Mouse (Mus musculus) regulatory T cell (primary cell): ENCODE results near the gene H2afv.
"Not testable (repeated sequence)": the region's sequence is repeated elsewhere in the genome, so short reads cannot be mapped to it uniquely, and the experiment has no call there.

Experiments
- in situ Hi-C: fragments of 300-600 bp; cut with MboI, MseI; formaldehyde crosslinking; loops from one replicate; pipeline ENCODE4 v1.15.1; 2025; ENCODE audit warnings: high pct_unique_total_duplicates

H2afv gene

DNA sequence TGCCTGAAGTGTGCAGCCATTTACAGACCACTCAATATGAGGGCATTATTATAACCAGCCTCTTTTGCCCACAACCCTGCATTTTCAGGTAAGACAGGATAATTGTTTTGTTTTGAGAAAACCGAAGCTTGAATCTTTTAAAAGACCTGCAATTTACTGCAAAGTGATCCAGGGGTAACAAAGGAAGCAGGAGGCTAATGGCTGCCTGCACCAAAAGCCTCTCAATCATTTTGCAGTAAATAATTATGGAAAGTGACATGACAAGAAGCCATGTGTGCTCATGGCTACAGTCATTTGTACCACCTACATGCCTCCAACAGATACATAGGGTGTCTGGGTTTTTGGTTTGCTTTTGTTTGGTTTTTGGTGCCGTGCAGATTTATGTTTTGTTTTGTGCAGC is 26.8 kb upstream of the H2afv start:
- in situ Hi-C loops = no loop called here

DNA sequence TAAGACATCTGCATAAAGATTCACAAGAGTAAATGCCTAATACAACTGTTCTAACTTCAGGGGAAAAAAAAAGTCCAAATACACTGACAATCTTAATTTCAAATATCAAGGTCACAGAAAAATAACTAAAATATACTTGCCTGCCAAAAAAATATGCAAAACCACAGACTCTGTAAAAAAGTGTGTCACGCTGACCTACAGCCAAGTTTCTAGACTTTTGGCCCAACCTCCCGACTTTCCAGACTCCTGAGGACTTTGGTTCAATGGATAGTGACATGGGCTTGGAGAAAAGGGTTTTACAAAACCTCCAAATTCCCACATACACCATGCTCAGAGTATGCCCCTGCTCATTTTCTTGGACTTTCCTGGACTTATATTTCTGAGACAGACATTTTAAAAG is 24.3 kb upstream of the H2afv start:
- in situ Hi-C loops = no loop called here

- in situ Hi-C loops = no loop called here
Measured at GRCm38 (mm10) chr11:6465122-6465521, 20.9 kb upstream of the H2afv start.

DNA sequence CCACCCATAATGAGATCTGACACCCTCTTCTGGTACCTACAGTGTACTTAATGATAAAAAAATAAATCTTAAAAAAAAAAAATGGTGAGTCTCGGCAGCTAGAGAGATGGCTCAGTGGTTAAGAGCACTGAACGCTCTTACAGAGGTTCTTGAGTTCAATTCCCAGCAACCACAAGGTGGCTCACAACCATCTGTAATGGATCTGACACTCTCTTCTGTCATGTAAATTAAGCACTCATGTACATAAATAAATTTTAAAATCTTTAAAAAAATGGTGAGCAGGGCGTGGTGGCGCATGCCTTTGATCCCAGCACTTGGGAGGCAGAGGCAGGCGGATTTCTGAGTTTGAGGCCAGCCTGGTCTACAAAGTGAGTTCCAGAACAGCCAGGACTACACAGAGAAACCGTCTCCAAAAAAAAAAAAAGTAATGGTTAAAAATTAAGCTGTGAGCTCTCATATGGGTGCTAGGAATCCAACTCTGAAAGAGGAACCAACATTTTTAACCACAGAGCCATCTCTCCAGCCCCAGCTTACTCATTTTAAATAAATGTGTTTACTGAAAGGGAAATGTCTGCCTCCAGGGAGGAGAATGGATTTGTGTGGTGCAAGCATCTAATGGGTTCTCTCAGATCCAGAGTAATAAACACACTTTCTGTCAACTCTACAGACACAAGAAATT is 19.1 kb upstream of the H2afv start:
- in situ Hi-C loops = no loop called here

DNA sequence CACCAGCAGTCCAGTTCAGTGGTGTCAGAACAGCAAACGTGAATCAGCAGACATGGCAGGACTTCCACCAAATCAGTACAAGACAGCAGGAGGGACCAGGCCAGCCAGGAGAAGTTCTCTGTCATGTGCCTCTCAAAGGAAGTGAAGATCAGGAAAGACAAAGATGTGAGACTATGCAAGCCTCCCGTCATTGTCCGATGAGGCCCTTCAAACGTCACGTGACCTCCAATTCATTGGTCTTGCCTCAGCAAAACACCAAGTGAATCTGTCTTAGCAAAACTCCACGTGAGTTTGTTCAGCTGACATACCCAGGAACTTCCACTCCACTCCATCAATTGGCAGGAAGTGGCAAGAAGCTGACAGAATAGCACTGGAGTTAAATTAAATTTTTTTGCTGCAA is 11.8 kb upstream of the H2afv start:
- in situ Hi-C loops = no loop called here

GRCm38 (mm10) chr11:6448155-6448554 is 3.9 kb upstream of the H2afv start:
- in situ Hi-C loops = not testable (repeated sequence)

- in situ Hi-C loops = no loop called here
Measured at GRCm38 (mm10) chr11:6447493-6447892, 3.2 kb upstream of the H2afv start.

- in situ Hi-C loops = no loop called here
Measured at GRCm38 (mm10) chr11:6445951-6446350, 1.7 kb upstream of the H2afv start.

DNA sequence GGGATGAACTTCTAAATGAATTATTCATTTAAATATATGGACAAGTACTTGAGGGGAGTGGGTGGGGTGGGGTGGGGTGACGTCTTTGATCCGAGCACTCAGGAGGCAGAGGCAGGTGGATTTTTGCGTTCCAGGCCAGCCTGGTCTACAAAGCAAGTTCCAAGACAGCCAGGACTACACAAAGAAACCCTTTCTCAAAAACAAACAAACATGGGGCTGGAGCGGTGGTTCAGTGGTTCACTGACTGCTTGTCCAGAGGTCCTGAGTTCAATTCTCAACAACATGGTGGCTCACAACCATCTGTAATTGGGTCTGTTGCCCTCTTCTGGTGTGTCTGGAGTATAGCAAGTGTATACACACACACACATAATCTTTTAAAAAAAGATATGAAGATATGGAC is 1.2 kb upstream of the H2afv start:
- in situ Hi-C loops = no loop called here

DNA sequence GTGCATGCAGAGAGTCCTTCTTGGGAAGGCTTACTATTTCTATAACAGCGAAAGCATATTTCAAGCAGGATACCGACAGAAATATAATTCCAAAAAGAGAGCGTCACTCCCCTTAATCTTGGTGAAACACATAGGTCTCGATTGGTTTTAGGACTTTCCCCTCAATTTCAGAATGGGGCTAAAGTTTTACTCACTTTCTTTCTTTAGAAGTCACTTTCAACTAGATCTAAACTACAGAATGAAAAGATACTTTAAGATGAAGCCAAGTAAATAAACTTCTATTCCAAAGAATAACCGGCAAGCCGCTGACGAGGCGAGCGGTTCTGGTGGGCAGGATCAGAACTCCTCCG is 541 bp downstream of the H2afv start:
- in situ Hi-C loops = no loop called here

DNA sequence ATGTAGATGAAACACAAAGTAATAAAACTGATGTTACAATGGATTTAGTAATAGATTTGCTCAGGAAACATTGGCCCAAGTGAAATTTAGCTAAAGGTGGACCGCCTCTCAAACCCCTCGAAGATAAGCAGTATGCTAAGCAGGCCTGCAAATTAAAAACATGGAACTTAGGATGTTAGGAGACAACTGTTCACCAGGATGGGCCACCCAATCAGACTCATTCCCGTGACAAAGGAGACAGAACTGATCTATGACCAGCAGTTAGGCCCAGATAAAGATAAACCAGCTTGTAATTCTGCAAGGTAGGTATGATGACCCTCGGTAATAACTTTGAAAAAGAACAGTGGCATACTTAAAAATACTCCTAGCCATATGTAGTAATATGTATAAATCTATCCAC is 1.1 kb downstream of the H2afv start:
- in situ Hi-C loops = no loop called here

- in situ Hi-C loops = no loop called here
Measured at GRCm38 (mm10) chr11:6442566-6442965, 1.7 kb downstream of the H2afv start.

GRCm38 (mm10) chr11:6440171-6440570 is 4.1 kb downstream of the H2afv start:
- in situ Hi-C loops = no loop called here

DNA sequence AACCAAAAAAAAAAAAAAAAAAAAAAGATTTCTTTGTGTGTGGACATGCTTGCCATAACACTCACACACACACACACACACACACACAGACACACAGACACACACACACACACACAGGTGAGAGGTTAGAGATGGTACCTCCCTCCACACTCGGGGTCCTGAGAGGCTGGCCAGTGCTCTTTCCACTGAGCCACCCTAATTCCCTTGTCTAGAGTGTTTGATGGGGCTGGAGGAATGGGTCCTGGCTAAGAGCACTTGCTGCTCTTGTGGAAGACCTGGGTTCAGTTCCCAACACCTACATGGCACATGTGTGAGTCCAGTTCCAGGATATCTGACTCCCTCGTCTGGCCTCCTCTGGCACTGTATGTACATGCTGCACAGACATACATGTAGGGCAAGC is 6.6 kb downstream of the H2afv start:
- in situ Hi-C loops = no loop called here

DNA sequence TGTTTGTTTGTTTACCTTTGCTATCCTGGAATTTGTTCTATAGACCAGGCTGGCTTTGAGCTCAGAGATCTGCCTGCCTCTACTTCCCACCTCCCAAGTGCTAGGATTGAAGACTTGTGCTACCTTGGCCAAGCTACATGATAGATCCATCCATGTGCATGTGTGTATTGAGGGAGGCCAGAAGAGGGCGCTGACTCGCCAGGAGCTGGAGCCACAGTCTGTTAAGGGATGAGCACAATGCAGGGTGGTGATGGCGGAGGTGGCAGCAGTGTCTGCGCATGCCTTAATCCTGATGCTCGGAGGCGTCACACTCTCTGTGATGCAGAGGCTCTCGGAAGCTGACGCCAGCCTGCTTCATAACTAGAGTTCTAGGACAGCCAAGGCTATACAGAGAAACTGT is 7.8 kb downstream of the H2afv start:
- in situ Hi-C loops = no loop called here

DNA sequence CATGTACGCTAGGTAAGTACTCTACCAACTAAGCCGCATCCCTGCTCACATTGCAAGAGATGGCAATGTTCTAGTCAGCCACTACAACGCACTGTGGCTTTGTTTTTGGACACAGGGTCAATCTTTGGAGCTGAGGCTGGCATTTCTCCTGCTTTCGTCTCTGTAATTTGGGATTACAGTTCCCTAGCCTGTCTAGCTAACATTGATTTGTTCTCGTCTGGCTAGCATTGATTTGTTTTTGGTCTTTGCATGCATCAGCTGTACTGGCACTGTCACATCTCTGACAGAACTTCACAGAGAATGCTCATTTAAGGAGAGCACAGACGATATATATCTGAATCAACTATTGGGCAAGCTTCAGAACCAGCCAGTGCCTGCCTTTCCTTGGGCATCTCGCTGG is 14.1 kb downstream of the H2afv start:
- in situ Hi-C loops = no loop called here

DNA sequence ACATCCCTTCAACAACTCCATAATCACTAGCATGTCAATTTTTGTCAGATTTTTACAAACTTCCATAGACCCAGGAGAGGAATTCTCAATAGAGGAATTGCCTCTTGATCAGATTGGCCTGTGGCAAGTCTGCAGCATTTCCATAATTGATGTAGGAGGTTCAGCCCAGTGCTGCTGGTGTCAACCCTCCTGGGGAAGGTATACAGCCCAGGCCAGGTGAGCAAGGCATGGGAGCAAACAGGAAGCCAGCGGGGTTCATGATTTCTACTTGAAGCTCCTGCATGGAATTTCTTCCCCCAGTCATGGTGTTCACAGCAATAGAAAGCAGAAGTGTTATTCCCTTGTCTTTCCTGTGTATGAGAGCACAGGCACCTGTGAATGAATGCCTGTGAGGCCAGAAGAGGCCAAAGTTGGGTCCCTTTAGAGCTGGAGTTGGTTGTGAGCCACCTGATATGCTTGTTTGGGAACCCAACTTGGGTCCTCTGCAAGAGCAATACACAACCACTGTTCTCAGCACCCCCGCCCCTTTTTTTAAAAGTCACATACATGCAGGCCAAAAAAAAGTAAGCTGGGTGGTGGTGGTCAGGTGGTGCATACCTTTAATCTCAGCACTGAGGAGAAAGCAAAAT is 23.4 kb downstream of the H2afv start:
- in situ Hi-C loops = no loop called here

DNA sequence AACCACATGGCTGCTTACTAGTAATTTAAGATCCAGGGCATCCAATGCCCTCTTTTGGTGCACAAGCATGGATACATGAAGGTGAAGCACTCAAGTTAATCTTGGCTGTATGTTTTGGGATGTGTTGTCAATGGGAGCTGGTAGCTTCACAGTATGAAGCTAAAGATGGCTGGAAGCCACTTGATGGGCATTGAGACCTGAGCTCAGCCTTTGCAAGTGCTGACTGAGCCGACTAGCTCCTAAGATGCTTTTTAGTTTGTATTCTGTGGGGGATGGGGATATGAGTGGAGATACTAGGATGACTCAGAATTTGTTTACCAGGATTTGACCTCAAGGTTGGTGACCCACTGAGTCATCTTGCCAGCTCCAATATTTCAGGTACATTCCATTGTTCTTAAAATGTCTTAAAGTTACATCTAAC is 23.9 kb downstream of the H2afv start:
- in situ Hi-C loops = no loop called here

DNA sequence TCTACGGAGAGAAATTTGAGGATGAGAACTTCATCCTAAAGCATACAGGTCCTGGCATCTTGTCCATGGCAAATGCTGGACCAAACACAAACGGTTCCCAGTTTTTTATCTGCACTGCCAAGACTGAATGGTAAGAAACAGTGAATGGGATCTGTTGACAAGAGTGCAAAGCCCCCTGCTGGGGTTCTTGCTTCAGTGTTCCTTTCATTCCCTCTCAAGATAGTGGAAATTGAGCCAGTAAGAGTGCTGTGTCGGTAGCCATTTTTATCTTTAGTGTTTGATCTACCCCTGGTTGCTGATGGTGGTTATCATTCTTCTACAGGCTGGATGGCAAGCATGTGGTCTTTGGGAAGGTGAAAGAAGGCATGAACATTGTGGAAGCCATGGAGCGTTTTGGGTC is 25.1 kb downstream of the H2afv start:
- in situ Hi-C loops = not testable (repeated sequence)

GRCm38 (mm10) chr11:6418751-6419150 is 25.5 kb downstream of the H2afv start:
- in situ Hi-C loops = no loop called here

DNA sequence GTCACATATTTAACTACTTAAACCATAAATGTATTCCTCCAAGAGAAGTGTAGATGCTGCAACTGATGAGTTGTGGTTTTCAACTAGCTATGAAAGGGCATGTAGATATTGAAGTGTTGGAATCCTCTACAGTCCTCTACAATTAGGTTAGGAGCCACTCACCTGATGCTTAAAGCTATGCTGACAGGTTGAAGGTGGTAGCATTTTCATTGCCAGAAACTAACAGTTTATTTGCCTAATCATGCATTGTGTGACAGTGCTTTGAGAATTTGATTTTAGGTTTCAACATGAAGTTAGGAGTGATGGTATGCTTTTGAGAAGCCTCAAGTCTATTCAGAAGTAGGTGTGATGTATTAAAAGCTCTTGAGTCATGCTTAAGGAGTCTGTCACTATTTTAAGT is 26.8 kb downstream of the H2afv start:
- in situ Hi-C loops = no loop called here

DNA sequence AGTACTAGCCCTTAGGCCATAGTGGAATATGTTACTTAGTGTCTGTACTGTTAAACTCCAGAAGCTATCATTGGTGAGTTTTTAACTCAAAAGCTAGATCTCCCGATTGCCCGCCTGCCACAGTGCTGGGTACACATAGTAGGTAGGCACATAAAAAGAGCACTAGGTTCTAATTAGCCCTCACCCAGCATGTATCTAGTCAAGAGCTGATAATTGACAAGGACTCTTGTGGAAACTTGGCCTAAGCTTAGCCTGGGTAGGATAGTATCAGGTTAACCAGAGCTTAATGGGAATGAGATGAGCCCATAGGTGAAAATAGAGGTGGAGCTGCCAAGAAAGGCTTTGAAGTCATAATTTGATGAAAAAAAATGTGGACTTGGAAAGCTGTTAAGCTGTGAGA is 27.2 kb downstream of the H2afv start:
- in situ Hi-C loops = no loop called here

DNA sequence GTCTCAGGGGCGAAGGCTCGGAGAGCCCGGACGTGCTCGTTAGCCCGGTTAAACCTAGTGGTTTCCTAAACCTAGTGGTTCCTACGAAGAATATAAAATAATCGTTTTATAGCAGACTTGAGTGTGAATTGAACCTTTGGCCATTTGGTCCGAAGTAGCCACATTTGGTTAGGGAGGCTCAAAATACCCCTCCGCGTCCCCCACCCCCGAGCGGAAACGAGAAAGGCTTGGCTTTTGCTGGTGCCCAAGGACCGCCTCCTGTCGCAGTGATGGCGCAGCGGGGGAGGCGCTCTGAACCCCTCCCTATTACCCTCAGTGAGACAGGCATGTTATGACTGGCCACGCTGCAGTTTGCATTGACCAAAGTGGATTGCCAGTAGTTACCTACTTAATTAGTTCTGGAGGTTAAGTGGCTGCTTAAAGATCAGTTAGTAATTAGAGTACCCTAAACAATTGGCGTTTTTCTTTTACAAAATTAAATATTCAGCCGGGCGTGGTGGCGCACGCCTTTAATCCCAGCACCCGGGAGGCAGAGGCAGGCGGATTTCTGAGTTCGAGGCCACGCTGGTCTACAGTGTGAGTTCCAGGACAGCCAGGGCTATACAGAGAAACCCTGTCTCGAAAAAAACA is 27.7 kb downstream of the H2afv start:
- in situ Hi-C loops = no loop called here
